Mouse (Mus musculus) frontal cortex, postnatal 14 days (tissue): Measurements from ENCODE around the gene Rab2b.

Experiments
- DNase-seq, 2 experiments: peaks; one replicate each; pipeline ENCODE4 v3.0.0; 2022; ENCODE audit warnings: low spot score in 2 of 2

Gene Rab2b

GRCm38 (mm10) chr14:52277210-52277609 is 2.1 kb downstream of the Rab2b start:
- DNase-seq = no peak

DNA sequence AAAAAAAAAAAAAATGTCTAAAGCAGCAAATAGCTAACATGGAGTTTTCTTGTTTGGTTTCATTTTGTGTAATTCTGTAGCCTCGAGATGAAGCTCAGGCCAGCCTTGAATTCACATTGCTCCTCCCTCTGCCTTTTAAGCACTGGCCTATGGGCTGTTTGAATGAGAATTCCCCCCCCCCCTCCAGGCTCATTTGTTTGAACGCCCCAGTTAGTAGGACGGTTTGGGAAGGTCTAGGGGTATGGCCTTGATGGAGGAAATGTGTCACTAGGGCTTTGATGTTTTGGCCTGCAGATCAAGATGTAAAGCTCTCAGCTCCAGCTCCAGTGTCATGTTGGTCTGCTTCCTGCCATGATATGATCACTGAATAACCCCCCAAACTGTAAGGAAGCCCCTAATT is 6.6 kb downstream of the Rab2b start:
- DNase-seq = no peak

DNA sequence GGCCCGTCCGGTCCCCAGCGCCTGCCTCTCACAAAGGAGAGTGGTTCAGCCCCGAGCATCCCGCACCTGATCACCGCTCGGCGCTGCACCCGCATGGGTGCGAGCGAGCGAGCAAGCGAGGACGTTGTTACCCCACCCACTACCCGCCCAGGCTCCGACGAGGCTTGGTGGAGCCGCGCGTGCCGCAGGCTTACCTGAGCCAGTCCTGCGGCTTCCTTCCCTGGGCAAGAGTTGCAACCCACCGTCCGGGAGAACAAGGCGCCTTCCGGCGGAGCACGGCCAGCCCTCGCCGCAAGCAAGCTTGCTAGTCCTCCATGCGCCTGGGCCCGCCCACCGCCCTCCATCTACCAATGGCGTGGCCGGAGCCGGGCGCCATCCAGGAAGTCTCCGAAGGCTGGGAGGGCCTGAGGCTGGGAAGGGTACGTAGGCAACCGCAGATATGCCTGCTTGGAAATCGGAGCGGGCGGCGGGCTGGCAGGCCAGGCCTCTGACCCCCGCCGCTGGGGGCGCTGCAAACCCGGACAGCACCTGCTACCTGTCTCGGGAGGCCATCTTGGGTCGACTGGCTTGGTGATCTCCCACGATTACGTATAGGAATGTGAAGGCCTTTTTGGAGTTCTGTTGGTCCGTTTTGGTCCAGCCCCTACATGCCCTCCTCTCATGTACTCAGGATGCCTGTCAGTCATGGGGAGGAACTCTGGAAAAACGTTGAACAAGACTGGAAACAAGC is 21.7 kb downstream of the Rab2b start, which contains the start of gene Chd8:
Chd8 (minus strand) TSS at position 297 of the 730 bp plus-strand sequence.
- peak; percentile 96 to 97 for DNase-seq

- no peak for DNase-seq
Observed at GRCm38 (mm10) chr14:52256311-52257175, 22.8 kb downstream of the Rab2b start.

- no peak for DNase-seq
Observed at GRCm38 (mm10) chr14:52246129-52246528, 33.2 kb downstream of the Rab2b start.

- no peak for DNase-seq
Observed at GRCm38 (mm10) chr14:52244690-52245042, 34.7 kb downstream of the Rab2b start.

DNA sequence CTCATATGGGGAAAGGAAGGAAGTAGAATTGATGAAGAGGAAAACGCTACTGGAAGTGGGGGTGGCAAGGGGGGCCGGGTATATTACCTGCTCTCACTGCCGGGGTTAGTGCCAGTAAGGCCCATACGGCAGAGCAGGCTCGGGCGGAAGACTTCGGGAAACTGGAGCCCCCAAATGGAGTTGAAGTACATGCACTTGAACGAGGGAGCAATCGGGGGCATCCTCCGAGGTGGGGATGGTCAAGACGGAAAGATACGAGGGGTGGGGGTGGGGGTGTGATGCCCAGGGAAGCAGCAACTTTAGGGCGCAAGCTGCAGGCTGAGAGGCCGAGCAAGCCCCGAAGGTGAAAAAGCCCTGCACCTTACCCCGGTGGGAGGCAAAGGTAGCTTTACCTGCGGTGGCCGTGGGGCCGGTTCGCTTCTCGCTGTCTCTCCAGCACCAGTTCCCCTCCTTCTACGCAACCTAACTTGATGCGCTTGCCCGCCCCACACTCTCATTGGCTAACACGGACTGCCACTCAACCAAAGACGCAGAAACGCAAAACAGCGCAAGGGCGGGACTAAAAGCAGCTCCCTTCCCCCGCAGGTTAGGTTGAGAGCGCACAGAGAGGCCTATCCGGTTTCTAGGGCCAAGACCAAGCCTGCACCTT is 35.2 kb downstream of the Rab2b start:
- peak; percentile 97 to 98 for DNase-seq

DNA sequence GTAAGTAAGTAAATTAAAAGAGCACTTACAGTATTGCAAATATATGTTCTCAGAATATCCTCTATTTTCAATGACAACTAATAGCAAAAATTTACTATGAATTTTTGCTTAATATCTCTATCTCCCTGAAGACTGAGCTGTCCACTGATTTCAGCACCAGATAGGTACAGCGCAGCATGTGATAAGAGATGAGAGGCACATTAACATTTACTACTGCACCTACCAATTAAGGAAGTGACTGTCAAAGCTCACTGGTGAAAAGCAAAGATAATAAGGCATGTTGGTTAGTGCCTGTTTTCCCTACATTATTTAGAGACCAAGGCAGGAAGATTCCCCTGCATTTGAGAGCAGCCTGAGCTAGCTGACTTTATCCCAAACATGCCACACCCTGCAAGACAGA is 43.1 kb downstream of the Rab2b start:
- no peak for DNase-seq

DNA sequence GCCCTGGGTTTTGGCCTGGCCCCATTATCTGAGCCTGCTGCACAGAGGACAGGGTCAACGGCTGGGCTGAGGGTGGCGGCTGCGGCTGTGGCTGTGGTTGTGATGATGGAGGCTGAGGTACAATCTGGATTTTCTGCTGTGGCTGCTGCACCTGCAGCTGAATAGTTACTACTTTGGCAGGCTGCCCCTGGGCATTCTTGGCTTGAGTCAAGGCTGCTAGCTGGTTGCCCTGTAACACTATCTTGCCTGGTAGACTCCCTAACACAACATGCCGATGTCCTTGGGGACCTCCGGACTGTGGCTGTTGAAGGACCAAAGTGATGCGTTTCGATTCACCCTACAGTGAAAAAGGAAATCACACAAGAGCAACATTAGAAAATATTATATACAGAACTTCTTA is 44.2 kb downstream of the Rab2b start:
- no peak for DNase-seq

DNA sequence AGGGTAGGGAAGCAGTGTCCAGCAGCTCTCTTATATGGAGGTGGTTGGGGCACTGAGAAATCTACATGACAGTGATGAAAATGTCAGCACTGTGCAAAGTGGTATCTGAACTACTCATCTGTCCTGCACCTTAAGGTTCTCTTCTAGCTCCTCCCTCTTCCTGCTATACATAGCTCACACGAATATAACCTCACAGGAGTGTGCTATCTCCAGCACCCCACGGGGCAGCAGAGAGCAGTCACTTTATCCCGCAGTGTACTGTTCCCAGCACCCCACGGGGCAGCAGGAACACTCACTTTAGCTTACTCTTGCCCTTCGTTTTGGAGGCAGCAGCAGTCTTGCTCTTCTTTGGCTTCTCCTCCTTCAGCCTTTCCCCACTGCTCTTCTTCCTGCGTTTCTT is 47.1 kb downstream of the Rab2b start:
- DNase-seq = no peak

DNA sequence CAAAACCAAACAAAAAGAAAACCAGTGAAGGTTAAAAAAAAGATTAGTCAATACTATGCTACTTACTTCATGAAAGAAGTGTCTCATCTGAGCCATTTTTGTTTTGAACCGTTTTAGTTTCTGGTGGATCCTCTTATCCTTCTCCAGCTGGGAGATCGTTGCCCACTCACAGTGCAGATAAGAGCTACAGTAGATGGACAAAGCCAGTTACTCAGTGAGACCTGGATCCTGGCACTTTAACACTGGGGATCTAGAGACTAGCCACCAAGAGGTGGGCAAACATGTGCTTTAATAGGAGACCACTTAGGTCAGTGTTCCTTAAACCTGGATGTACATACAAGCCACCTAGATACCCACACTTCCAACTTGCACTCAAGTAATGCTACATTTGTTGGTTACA is 53.4 kb downstream of the Rab2b start:
- no peak for DNase-seq

- DNase-seq = no peak
Observed at GRCm38 (mm10) chr14:52217261-52217660, 62.1 kb downstream of the Rab2b start.
